Mouse (Mus musculus): ENCODE data around the gene Hcn2.
A peak's percentile ranks its signal among the peaks of the same experiment; 100 is the strongest.

DNA sequence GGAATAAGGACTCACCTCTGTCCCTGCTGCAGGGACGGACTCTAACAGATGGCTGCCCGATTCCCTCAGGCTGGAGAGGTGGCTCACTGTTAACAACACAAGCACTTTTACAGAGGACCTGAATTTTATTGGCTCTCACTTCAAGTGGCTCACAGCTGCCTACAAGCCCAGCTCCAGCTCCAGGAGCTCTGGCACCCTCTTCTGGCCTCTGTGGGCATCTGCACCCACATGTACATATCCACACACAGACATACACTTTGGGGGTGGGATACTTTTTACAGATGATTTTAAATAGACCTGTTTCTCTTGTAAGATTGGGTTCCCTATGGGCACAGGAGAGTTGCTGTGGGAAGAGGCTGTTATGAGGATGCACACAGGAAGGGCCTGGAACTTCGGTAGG lies 55.9 kb downstream of the Hcn2 start:
- TF ChIP-seq CTCF (IDR thresholded peaks at IDR 0.05; ENCODE audit: low read depth) (peak; percentile 48), EP300 (optimal IDR thresholded peaks at IDR 0.05) (no peak)

Data from stomach, postnatal 0 days (tissue).